Mouse (Mus musculus) fibroblast of lung, adult 2 months (primary cell): ENCODE results near the gene Hcst.

Experiments
- DNase-seq: peaks from one replicate; pipeline ENCODE4 v3.0.0-alpha.2; 2011; ENCODE audit warnings: low read depth

The Hcst gene

DNA sequence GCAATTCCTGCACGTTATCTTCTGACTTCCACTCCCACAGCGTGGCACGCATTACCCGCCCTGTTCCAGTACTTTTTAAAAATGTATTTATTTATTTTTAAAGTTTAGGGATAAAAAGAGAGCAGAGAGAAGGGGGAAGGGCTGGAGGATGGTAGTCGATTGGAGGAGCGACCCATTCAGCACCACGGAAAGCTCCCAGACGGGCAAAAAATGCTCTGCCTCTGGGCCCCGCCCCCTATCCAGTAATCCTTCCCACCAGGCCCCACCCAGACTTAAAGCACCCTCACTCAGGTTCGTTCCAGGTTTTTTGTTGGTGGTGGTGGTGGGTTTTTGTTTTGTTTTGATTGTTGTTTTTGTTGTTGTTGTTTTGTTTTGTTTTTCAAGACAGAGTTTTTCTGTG, 14.6 kb upstream of the Hcst start:
- no peak for DNase-seq

DNA sequence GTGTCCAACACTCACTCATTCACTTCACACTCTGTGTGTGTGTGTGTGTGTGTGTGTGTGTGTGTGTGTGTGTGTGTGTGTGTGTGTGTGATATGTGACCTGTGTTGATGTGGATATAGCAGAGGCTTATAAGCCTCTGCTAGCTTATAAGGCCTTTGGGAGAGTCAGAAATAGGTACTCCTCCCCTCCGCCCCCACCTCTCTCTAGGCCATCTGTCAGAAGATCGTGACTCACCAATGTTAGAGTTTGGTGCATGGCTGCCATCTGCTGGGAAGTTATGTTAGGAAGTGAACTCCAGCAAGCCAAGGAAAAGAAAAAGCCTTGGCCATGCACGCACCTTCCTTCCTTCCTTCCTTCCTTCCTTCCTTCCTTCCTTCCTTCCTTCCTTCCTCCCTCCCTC, 12.1 kb upstream of the Hcst start:
- peak; percentile 61 for DNase-seq

DNA sequence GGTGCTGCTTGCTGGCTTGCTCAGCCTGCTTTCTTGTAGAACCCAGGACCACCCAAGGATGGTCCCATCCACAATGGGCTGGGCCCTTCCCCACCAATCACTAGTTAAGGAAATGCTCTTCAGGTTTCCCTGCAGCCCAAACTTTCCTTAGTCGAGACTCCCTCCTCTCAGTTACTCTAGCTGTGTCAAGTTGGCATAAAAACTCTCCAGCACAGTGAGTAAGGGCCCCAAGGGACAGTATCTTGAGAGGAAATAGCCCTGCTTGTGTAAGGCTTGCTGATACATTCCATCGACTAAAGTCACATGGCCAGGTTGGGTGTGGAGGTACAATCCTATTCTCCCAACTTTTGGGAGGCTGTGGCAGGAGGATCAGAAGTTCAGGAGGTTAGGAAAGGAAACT, 10.5 kb upstream of the Hcst start:
- DNase-seq: peak; percentile 33

DNA sequence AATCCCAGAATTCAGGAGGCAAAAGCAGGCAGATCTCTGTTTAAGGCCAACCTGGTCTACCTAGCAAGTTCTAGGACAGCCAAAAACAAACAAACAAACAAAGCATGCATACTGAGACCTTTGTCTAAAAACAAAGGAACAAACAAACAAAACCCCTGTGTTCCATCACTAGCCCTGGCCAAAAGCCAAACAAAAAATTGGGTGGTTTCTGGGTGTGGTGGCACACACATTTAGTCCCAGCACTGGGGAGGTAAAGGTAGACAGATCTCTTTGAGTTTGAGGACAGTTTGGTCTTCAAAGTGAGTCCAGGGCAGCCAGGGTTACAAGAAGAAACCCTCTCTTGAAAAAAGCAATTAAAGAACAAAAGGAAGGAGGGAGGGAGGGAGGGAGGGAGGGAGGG, 9.7 kb upstream of the Hcst start:
- no peak for DNase-seq

DNA sequence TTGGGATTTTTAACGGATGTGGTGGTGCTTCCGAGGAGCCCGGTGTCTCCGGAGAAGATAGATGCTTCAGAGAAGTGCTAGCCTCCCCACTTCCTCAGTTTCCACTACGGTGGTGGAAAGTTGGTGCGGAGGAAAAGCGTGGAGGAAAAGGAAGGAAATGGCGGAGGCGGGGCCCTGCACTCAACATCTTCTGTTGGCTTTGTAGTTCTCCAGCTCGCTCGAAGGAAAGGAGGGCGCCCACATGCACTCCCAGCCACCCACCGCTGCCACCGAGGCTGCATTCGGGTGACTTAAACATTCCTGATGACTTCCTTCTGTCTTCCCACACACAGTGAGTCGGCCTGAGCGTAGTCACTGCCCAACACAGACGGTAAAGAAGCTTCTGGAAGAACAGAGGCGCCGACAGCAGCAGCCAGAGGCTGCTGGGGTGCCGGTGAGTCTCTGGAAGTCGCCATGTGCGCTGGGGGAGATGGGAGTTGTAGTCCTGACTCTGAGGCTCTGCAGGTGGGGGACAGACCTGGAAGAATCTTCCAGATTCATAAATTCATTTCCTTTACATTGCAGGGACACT, 3.5 kb upstream of the Hcst start:
- no peak for DNase-seq

DNA sequence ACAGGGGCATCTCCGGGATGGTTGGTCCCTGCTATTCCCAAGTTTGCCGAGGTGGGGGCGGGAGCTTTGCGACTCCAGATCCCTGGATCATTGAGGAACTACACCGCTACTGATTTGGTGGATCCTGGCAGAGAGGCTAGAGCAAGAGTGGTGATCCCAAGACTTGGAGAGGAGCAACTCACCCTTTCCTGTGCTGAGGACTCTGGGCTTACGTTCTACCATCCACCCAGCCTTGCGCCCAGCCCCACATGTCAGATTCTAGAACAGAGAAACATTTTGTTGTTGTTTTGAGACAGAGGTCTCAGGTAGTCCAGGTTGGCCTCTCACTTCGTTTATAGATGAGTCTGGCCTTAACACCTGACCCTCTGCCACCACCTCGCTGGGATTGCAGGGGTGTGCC, 2.9 kb upstream of the Hcst start:
- DNase-seq: no peak

DNA sequence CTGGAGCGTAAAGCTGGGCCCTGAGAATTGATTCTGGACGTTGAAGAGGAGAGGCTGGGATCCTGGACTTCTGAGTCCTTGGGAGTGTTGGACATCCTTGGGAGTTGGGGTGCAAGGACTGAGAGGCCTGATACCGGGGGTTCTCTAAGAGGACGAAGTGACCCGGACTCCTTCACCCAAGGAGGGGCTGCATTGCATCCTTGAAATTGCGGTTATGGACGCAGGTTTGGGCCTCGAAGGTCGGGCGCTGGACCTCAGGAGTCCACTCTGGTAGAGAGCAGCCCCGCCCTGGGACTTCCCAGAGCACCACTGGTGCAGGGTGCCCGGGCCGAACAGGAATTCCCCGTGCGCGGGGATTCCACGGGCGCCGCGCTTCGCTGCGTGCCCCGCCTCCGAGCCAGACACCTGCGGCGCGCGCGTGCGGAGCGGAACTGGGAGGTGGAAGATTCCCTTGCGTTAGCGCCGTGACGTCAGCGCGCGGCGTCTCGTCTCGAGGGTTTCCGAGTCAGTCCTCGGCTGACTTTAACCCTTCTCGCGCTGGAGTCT, 2.3 kb upstream of the Hcst start:
- peak; percentile 27 for DNase-seq

DNA sequence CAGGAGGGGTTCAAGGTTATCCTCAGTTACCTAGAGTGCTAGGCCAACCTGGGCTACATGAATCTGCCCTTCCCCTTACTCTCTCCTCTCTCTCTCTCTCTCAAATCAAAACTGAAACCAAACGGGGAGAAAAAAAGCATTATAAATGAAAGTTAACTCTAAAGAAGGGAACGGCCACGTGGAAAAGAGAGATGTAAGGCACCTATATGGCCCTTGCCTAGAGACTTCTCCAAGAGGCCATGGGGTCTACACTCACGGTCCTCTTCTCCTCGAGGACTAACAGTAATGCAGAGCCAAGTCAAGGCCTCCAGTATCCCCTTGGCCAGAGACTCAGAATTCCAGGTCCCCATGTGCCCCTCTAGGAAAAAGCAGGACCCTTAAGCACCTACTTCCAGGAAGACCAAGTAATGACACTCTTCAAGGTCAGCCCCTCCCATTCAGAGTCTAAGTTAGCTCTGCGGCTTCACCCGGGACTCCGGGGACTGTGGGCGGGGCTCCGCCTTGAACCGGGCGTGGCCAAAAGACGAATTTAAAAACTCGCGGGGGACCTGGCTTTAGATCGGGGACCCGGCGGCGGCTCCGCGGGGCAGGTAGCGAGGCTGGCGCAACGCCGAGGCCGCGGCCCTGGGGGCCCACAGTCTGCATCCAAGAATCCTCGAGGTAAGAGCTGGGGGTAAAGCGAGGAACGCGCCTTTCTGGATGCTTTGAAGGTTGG, 1.7 kb upstream of the Hcst start, which contains the start of gene Nfkbid:
TSS of gene Nfkbid (plus strand) at position 558 of the 715 bp plus-strand sequence.
- DNase-seq: no peak

DNA sequence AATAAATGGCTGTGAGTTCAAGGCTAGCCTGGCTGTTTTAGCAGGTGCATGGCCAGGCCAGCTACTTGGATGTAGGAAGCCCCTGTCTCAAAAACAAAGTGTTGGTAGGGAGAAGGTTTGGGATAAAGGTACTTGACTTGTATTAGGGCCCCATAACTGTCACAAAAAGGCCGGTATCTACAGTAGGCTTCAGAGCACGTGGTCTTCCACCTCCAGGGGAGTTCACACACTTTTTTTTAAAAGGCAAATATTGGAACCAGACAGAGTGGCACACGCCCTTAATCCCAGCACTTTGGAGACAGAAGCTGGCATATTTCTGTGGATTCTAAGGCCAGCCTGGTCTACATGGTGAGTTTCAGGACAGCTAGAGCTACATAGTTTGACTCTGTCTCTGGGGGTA, 1.0 kb upstream of the Hcst start:
- DNase-seq: no peak

DNA sequence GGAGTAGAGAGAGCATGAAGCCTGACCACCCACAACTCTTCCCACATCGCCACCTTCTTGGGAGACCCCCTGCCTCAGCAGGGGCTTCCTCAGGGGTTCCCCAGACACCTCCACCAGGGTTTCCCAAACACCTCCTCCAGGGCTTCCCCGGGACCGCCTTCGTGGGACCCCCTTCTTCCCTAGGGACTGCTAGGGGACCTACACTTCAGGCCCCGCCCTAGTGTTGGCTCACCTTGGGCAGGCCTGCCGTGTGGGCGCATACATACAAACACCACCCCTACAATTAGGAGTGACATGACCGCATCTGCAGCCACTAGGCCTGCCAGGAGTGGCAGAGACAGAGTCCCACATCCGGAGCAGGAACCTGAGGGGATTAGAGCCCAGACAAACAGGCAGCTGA, 1.8 kb downstream of the Hcst start:
- no peak for DNase-seq

DNA sequence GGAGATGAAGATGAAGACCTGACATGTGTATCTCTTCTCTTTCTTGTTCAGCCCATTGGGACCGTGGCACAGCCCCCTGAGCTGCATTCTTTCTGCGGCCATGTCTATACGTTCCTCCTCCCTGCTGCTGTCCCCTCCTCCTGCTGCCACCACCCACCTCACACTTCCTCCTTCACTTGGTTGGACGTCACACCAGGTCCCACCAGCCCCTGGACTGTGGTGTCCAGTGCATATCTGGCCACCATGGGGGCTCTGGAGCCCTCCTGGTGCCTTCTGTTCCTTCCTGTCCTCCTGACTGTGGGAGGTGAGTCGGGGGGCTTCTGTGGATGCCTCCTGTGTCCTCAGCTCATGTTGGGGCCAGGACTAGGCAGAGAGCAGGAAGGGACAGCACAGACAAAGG, 6.1 kb downstream of the Hcst start, which contains the start of gene Tyrobp:
TSS of gene Tyrobp (plus strand) at position 165 of the 400 bp plus-strand sequence.
- DNase-seq: no peak

DNA sequence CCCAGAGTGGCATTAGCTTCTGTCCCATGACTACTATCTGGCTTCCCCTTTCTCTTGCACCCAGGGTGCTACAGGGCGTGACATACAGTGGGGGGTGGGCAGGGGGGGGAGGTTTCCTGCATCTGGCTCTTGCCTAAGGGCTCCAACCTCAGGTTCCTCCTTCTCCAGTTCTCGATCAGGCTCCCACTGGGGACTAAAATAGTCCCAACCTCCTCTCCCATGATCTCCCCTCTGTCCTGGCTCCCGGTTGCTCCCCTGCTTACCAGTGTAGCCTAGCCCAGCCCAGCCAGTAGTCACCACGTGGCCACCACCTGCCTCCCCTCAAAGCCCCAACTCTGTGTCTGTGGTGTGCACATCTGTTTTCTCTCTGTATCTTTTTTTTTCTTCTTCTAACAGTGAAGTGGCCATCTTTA, 6.9 kb downstream of the Hcst start:
- DNase-seq: no peak

DNA sequence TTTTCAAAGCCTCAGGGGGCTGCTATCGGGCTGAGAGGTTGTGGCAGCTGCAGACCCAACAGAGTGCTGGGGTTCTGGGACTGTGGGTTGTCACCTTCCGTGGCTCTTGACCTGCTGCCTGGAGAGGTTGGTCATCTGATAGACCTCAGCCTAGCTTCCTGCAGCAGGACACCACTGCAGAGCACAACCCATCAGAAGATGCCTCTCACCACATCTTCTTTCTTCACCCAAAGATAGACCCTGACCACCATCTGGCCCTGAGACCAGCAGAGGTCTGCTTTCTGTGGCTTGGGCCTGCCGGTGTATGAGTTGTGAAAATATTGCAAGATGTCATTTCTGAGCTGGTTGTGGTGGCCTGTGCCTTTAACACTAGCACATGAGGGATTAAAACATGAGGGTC, 8.6 kb downstream of the Hcst start:
- no peak for DNase-seq

DNA sequence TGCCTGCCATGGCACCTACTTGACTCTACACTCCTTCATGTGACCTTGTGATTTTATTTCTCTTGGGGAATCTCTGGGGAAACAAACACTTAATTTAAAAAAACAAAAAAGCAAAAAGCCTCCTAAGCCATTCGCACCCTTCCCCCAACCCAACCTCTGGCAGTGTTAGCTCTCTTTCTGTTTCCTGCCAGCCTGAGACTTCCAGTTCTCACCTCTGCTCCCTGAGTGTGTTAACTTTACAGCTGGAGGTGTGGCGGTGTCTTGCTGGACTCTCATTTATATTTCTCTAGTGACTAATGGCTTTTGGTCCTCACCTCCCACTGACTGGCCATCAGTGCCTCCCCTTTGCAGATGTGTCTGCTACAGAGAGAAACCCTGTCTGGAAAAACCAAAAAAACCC, 9.9 kb downstream of the Hcst start:
- no peak for DNase-seq

DNA sequence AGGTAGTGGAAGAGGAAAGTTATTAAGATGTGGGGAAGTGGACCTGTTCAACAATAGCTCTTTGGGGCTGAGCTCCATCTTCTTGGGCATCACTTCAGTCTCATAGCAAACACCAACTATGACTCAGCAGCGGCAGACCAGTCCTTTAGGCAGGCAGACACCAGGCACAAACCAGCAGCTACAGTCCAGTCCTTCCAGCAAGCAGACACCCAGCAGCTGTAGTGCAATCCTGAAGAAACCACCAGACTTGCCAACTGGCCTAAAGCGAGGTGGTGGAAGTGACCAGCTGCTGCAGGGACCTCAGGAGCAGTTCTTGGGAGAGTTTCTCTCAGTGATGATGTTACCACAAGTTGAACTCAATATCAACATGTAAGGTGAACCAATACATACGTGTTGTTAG, 11.0 kb downstream of the Hcst start:
- no peak for DNase-seq

DNA sequence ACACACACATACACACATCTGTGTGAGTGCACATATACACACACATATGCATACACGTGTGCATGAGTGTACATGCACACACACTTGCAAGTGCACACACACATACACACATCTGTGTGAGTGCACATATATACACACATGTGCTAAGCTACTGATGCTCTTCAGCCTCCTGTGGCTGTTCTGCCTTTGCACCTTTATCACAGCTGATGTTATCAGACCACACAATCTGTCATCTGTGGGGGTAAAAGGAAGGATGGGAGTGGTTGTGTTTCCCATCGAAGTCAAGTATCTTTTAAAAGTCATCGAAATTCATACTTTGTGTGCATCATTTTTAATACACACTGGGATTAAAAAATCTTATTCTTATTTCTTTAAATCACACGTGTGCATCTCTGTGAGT, 17.3 kb downstream of the Hcst start:
- no peak for DNase-seq

DNA sequence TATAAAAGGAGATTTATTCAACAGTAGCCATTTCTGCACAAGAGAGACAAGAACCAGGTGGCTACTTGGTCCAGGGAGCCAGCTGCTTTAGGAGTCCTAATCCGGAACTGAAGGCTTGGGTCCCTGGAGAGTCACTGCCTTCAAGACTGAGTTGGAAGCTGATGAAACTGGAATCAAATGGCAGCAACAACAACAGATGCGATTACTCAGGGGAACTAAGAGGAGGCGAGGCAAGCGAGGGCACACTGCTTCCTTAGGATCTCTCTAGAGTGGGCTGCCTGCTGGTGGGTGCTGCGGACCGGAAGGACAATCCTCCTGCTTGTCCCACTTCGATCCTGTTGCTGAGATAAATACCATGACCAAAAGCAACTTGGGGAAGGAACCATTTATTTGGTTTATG, 20.0 kb downstream of the Hcst start:
- DNase-seq: no peak

DNA sequence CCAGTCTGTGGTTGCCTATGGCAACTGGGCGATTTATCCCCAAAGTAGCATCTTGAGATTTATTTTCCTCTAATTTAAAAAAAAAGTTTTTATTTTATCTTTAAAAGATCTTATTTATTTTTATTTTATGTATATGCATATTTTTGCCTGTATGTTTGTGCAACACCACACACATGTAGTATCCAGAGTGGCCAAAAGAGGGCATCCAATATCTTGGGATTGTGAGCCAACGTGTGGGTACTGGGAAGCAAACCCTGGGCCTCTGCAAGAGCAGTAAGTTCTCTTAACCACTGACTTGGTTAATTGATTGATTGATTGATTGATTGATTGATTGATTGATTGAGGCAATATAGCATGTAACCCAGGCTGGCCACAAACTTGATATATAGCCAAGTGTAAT, 24.8 kb downstream of the Hcst start:
- no peak for DNase-seq

DNA sequence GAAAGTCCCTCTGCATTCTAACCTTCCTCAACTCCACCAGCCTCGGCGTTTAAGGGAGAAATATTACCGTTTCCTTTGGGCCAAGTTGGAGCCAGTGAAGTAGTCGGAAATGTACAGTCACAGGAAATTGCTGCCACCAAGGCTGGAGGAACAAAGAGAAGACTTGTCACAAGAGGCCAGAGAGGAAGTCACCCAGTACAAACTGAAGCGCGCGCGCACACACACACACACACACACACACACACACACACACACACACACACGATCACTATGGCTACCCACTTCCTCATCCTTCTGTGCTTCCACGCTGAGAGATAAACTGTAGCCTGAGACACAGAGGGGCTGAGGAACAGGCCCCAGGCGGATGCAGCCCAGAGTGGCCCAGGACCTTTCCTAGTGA, 25.3 kb downstream of the Hcst start:
- DNase-seq: no peak

DNA sequence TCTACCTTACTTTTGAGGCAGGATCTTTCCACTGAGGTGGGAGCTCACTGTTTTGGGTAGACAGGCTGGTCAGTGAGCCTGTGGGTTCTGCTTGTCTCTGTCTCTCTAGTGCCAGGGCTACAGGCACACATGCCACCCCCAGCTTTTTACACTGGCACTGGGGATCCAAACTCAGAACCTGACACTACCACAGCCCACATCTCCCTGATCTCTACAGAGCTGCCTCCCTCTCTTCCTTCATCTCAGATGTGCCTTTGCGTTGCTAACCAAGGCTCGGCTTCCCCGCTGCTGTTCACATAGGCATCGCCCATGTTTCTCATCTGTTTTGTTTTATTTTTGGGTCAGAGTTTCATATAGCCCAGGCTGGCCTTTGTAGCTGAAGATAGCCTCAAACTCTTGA, 26.0 kb downstream of the Hcst start:
- no peak for DNase-seq

DNA sequence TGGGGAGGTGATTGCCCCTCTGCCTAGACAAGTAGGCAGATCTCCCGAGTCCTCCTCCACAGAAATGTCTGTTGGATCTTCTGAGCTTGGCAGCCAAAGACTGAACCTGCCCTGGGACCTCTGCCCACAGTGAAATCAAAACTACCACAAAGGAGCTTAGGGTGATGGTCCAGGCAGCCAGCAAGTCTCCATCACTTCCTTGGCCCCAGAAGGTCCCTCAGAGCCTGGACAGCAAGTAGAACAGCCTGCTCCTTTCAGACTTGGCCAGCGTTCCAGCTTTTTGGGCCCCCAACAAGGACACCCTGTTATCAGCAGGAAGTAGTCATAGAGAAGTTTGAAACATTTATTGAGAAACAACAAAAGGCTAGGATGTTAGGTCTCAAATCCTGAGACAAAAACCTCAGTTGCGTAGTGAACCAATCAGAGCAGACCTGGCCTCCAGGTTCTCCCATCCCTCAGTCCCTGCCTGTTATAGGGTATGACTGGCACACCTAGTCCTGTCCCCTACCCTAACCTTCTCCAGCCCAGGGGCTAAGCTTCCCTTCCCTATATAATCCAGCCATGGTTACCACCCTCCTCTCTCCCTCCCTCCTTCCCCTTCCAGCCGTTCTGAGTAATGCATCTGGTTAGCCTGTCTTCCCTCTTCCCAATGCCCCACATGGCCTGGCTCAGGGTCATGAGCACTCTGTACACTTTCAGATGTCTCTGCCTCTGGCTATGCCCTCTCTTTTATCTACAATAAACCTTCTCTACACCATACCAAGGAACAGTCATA, 26.7 kb downstream of the Hcst start:
- DNase-seq: no peak

DNA sequence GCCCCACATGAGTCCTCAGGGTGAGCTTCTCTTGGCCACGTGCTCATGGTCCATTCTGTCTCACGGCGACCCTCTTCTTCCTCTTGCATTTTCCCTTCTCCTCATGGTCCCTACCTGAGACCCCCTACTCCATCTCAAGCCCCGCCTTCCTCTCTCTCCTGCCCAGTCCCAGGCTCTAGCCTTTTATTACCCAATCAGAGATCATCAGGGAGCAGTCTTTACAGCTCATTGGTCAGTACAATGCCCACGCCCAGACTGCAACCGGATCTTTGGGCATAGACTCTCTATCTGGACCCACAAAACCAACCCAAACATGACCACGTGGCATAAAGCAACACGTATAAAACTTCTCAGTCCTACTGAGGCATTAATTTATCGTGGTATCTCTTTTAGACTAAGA, 35.5 kb downstream of the Hcst start:
- no peak for DNase-seq

DNA sequence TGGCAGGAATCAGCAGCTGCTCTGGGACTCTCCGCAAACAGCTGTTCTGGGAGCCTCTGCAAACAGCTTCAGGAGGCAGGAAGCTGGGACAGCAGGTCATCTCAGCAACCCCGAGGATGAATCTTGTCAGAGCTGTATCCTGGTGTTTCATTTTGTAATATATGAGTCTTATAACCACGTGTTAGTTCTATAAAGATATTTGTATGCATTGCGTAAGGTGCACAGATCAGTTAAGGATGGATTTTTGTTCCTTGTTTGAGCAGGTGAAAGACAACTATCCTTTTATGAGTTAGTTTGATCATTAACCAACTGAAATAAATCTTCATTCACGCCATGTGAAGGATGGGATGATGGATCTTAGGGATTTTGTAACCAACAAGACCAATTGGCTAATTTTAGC, 39.6 kb downstream of the Hcst start:
- no peak for DNase-seq
